Mouse (Mus musculus) monocyte, adult 2 months (primary cell): ENCODE data around the gene Lypd5.
A peak's percentile ranks its signal among the peaks of the same experiment; 100 is the strongest.

Experiments used
- DNase-seq, 2 experiments: peaks; one replicate each; pipeline ENCODE4 v3.0.0; 2022; ENCODE audit warnings: low spot score in 2 of 2, low read depth in 1 of 2

Lypd5 gene

DNA sequence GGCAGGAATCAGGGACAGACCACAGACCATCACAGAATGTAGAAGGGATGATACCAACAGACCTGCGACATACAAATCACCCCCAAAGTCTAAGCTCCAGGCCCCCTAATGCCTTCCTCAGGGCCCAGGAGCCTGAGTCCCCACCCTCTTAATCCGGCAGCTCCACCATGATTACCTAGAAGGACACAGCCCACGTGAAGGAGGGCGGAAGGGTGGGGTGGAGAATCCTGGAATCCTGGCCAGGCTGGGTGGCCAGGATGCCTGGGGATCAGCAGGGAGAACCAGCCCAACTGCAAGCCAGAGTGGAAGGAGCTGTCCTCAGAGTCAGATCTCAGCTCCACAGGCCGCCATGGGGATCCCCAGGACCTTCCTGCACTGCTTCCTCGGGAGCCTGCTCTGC is at the start of gene Lypd5:
TSS of gene Lypd5 (plus strand) at position 301 of the 400 bp plus-strand sequence.
- no peak for DNase-seq

DNA sequence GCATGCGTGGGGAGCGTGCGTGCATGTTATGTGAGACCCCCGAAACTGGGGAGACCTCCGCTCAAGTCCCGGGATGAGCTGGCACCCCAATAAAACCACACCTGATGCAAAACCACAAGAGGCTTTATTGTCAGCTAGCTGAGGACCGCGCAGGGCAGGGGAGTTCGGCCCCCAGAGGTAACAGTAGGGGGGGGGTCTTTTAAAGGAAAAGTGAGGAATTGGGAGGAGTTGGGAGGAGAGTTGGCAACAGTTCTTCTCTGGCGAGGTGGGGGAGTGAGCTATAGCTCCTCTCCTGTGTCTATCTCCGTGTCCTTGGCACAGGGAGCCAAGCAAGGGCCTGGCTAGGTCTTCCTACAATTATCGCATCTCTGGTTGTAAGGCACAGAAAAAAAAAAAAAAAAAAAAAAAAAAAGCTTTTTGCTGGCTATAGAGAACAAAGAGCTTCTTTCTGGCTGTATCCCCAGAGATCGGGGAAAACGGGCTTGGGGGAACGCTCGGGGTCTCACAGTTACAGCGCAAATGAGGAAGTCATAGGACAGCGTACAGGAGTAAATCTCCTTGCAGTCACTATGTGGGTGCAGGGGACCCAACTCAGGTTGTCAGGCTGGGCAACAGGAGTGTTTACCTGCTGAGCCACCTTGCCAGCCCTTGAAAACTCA is 49.0 kb upstream of the Lypd5 start:
- DNase-seq, result no peak

DNA sequence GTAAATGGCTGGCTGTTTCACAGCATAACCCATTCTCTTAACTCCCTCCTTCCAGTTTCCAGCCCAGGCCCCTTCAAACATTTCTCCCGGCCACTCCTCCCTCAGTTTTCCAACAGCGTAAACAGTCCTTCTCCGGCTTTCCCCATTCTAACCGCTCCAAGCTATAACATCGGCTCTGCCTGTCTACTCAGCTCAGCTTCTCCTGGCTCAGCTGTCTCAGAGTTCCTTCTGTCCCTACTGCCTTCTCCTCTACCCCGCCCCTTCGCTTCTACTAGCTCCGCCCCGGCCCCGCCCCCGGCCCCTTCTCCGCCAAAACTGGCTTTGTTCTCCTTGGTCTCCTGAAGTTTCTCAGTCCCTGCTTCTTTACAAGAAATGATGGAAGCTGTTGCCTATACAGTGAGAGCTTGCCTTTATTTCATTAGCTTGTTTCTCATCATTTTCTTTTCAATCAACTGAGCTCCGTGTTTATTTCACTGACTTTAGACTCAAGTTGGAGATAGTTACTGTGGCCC is 48.2 kb upstream of the Lypd5 start, which contains the start of gene Zfp61:
TSS of gene Zfp61 (minus strand) at position 462 of the 512 bp plus-strand sequence.
- DNase-seq, result no peak

DNA sequence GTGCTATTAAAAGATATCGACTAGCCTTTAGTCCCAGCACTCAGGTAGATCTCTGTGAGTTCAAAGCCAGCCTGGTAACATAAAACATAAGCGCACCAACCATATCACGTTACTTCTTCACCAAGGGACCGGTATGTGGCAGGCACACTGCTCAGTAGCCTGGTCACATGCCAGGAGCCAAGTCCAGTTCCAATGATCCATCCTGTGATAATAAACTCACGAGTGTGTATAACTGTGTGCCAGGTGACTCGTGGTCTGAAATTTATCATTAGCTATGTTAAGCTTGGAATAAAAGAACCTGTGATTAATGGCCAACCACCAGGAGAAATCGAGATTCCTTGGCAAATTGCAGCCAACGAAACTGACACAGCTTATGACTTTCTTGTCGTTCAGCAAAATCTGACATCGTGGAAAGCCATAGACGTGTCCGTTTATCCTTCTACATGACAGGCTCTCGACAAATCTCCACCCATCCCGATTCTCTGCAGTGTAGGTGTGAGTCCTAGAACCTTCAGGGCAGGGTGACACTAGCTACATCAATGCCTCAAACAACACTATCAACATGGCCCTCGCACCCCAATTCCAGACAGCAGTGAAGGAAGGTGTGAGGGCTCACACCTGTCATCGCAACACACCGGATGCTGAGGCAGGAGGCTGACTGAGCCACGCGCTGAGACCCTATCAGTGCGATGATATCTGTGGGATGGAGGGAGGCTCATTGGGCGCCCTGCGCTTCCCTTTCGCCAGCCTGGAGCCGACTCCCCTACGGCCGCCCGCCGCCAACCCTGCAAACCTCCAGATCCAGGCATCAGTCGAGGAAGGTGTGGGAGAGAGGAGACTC is 33.0 kb upstream of the Lypd5 start:
- no peak for DNase-seq

DNA sequence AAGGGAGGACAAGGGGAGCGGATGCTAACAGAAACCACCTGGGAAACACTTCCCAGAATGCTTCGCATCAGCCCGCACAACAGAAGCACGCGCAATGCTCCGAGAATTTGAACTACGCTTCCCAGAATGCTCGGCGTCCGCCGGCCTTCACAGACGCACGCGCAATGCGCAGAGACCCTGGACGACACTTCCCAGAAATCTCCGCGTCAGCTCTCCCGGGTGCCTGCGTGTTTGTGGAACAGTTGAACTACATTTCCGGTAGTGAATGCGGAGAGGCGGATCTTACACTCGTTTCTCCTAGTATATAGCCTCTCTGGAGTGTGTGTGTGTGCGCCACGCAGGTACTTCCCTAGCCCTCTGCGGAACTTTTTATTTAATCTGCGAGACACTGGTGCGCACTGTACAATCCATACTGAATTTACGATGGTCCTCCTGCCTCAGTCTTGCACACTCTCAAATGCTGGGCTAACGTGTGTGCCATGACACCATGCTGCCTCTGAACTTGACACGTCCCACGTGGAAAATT is 32.4 kb upstream of the Lypd5 start, which contains the start of gene Zfp94:
TSS of gene Zfp94 (minus strand) at position 100 of the 526 bp plus-strand sequence.
- peak; percentile 59 to 75 for DNase-seq

DNA sequence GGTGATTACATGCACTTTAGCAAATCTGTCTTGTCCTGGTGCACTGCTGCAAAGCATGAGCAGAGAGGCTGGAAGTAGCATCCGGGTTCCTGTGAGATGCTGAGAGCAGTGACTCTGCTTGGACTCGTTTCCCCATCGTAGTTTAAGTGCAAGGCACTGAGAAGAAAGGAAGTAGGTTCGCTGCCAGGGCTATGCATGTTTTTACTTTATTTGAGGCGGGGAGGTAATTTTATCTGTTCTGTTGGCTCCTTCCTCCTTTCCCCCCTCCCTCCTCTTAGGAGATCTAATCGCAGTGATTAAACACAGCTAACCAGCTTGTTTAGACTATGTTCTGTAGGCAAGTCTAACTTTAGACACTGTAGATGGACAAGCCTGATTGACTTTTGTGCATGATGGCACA is 30.1 kb upstream of the Lypd5 start:
- DNase-seq, result no peak

DNA sequence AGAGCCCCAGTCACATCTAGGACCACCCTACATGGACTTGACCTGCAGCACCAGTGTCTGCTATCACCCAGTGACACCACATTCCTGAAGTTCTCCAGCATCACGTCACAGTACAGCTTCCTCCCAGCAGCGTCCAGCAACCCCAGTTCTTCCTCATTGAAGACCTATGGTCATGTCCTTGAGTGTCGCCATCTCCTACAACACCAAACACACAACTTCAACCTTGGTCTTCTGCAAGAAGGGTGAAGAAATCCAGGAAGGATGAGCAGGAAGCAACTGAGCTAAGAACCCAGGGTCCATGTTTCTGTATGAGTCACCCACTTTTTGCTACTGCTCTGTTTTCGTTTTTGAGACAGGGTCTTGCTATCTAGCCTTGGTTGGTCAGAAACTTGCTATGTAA is 26.4 kb upstream of the Lypd5 start:
- DNase-seq, result no peak

DNA sequence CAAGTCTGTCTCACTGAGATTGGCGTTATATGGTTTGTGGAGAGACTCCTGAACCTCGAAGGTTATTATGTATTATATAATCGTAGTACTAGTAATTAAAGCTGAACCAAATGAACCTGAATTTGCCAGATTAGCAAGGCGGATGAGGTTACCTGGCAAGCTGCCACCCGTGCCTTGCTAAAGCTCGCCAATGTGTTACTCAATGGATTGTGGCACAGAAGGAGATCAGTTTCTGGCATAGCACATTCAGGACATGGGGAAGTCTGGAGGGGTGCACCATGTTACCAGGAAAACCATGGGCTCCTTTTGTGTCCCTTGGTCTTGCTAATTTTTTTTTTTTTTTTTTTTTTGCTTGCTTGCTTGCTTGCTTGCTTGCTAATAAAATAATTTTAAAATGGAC is 23.8 kb upstream of the Lypd5 start:
- DNase-seq, result no peak

DNA sequence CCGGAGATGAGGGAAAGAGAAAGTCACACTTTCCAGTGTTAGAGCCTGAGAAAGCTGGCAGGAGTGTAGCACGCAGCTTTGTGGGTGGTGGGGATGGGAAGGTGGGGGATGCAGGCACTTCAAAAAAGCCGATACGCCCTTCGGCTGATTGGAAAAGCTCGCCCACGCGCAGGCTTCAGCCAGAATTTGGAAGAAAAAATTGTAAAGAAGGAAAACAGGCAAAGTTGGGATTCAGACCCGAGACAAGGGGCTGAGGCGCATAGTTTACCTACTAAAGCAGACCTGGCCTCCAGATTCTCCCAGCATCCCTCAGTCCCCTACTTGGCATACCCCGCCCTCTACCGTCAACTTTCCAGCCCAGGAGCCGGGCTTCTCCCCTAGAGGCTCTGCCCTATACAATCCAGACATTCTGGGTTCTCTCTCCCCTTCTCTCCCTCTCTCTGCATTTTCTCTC is 23.3 kb upstream of the Lypd5 start:
- no peak for DNase-seq

DNA sequence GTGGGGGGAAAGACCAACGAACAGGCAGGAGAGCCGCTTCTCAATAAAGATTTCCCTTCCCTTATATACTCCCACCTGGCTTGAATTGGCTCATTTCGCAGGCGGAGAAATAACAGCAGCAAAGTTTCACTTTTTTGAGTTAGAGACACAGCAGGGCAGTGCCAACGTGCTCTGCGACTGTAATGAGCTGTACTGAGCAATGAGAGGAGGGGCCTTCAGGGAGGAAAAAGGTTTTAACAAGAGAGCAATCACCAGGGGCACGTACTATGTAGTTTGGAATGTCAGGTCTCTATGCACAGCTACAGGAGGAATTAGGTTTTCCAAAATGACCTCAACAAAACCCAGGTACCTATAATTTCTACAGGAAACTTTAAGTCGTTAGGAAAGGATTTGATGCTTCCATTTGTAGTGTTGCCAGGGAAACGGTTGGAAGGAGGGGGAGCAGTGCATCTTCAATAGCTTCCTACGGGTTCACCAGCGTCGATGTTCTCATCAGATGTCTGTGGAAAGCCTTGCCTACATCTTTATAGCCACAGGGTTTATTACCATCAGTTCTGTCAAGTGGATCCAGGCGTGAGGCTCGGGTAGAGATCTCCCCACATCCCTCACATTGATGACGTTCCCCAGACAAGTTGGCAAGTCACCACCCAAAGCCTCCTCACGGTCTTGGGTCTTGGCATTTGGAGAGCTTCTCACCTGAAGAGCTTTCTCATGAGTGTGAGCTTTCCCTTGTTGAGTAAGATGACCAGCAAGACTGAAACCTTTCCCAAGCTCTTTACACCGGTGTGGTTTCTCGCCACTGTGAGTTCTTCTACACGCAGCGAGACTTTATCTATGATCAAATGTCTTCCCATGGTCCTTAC is 22.5 kb upstream of the Lypd5 start:
- DNase-seq, result no peak

DNA sequence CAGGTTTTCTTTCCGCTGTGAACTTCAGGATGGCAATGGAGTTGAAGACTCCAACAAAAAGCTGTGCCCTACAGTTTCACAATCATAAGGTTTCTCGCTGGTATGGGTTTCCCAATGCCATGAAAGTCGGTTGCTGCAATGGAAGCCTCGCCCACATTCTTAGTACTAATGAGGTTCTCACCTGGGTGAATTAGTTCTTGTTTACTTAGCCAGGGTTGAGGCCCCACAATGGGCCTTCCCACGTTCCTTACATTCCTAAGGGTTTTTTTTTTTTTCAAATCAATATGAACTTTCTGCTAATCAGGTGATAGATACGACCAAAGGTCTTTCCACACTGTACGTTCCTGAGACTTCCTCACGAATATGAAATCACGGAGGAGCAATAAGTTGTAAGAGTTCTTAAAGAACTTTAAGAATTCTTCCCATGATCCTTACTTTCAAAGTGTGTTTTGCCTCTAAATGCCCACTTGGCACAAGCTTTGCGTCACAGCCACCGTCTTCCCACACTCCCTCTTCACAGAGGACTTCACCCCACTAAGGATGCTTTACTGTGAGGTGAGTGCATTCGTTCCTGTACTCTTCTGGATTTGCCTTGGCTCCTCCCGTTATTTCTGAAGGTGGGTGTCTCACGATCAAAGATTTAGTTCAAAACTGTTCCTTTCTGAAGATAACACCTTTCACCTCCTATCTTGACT is 21.6 kb upstream of the Lypd5 start:
- no peak for DNase-seq

DNA sequence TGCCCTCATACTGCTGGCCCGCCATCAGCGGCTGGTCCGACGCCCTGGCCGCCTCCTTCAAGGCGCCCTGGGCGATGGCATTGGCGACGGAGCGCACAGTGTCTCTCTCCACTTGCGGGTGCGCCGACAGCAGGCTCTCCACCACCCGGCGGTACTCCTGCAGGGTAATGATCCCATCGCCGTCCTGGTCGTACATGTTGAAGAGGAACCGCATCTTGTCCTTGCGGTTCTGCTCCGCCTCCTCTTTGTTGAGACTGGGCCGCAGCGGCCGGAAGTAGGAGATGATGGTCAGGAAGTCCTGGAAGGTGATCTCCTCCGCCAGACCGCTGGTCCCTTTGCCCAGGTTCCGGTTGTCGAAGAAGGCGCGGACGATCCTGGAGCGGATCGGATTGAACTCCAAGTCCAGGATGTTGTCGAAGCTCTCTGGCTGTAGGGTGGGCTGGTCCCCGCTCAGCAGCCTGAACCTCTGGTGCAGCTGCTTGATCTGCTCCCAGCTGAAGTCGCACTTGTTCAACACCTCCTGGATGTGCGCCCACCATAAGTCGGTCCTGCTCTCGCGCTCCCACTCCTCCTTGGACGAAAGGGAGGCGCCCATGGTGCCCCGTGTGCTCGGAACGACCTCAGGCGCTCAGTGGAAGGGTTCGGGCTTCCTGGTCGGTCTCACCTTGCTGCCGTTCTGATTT is 15.6 kb upstream of the Lypd5 start, which contains the start of gene Tescl:
TSS of gene Tescl (minus strand) at position 633 of the 683 bp plus-strand sequence.
- DNase-seq, result no peak

DNA sequence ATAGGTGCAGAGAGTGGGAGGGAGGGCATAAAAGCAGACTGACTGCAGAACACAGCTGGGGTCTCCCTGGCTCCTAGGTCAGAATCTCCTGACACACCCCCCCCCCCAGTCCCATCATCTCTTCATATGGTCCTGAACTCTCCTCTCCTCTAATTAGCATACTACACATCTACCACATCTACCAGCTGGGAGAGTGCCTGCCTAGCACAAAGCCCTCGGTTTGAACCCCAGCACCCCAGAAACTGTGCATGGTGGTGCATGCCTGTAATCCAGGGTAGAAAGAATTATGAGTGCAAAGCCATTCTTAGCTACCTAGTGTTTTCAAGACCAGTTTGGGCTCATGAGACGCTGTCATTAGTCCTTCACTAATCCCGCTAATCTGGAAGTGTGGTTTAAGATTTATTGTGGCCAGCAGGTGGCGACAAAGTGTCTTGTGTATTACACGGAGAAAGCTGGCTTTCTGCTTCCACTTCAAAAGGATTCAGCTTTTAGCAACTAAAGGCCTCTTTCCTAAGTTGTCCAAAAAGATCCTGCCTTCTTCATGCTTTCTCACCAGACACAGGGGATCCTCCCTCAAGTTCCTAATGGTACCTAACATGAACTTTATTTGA is 13.2 kb upstream of the Lypd5 start:
- DNase-seq, result peak in 1 of 2 experiments; percentile 44

DNA sequence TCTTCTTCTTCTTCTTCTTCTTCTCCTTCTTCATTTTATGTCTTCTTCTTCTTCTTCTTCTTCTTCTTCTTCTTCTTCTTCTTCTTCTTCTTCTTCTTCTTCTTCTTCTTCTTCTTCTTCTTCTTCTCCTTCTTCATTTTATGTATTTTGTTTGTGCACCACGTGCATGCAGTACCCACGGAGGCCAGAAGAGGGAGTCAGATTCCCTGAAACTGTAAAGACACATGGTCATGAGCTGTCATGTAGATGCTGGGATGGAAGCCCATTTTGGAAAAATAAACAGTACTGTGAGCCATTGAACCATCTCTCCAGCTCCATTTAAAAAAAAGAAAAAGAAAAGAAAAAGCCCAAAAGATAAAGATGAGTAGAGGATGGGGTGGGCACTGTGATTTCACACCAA is 10.8 kb upstream of the Lypd5 start:
- DNase-seq, result no peak

DNA sequence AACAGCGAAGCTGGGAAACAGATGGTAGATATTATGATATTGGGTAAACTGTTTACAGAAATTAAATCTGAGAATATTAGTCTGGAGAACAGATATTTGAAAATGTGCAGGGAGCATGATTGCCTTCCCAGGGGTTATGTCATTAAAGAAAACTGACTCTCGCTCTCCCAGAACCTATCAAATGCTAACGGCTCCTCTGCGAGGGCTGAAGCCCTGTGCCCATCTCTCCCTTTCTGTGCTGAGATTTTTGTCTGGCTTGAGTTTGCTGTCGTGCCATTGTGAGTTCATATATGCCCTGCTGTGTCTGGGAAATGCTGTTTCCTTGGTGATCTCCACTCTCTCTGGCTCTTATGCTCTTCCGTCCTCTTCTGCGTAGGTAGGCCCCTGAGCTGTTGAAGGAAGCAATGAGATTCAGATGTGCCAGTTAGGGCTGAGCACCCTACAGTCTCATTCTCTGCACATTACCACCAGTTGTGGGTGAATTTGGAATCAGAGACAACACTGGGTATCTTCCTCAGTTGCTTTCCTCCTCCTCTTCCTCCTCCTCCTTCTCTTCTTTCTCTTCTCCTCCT is 5.2 kb upstream of the Lypd5 start:
- DNase-seq, result no peak

DNA sequence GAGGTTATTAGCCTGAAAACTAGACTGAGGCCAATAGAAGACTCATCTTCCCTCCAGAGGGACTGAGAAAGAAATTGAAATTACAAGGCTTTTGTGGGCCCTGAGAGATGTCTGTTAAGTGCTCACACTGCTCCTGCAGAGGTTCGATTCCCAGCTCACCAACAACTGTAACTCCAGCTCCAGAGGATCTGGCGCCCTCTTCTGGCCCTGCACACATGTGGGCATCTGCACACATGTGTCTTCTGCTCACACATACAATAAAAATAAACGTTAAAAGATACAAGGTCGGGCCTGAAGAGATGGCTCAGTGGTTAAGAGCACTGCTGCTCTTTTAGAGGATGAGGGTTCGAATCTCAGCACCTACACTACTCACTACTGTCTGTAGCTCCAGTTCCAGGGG is 2.6 kb upstream of the Lypd5 start:
- DNase-seq, result no peak

DNA sequence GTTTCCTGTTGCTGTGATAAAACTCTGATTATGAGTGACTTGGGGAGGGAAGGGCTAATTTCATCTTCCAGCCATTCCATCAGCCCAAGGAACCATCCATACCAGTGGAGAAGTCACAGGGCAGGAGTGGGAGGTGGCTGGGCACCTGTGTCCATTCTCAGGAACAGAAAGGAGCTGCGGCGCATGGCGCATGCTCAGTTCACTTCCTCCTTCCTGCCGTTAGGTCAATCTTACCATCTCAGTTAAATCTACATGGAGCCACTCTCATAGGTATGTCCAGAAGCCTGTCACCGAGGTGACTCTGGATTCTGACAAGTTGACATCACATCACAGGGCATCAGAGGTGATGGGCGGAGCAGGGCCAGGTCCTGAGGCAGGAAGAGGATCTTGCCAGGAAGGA is 6.7 kb downstream of the Lypd5 start:
- DNase-seq, result no peak

DNA sequence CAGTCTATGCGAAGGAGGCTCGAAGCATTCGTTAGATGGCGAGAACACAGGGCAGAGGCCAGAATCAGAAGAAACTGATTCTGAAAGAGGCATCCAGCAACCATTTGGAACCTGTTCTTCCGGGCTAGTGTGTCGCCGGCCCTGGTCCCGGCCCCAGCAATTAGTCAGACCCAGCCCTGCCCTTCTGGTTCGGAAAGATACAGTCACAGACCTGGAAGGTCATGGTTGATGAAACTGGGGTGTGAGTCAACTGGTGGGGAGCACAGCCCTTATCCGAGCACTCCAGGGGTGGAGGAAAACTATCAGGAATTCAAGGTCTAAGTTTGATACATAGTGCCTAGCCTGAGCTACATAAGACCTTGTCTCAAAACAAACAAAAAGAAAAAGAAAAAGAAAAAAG is 7.1 kb downstream of the Lypd5 start:
- DNase-seq, result no peak

DNA sequence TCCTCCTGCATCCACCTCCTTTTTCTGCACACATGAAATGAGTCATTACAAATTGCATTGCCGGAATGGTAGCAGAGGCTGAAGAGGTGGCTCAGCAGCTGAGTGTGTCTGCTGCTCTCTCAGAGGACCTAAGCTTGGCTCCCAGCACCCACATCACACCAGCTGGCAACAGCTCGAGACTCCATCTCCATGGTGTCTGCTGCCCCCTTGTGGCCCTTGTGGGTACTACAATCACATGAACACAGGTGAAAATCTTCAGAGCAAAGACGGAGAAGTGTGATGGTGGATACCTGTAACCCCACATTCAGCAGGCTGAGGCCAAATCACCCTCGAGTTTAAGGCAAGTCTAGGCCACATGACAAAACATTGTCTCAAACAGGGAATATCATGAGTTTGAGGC is 8.9 kb downstream of the Lypd5 start:
- no peak for DNase-seq
